Mouse (Mus musculus) heart, adult 18-20 months (tissue): Measurements from ENCODE around the gene 1700024P04Rik. TPM values are rescaled to one million over a fixed set of nuclear protein-coding genes. Genes with fewer than 3 reads are reported as not detected.
"Not testable (repeated sequence)": the region's sequence is repeated elsewhere in the genome, so short reads cannot be mapped to it uniquely, and the experiment has no call there.

Experiments used
- DNase-seq, 2 experiments: peaks; one replicate each; pipeline ENCODE4 v3.0.0; 2021 to 2022; ENCODE audit warnings: mixed read lengths in 1 of 2
- long read RNA-seq, 2 experiments: library from polyadenylated mRNA; stranded (forward); transcript quantifications; one replicate each; pipeline ENCODE4 v2.0.0; 2021
- total RNA-seq, 2 experiments: library from RNA; stranded (reverse); gene quantifications; 2 replicates each; pipeline ENCODE4 v1.2.3; 2021

1700024P04Rik gene
- total RNA-seq, result not detected
- long read RNA-seq, experiment 1, result 0 reads
- long read RNA-seq, experiment 2, result 0 reads

GRCm38 (mm10) chr13:98984465-98984864, at the start of gene 1700024P04Rik:
1700024P04Rik (minus strand) TSS chr13:98984565.
- no peak for DNase-seq

- no peak for DNase-seq
These were observed 47.2 kb upstream of the 1700024P04Rik start for GRCm38 (mm10) chr13:99031223-99032216.

GRCm38 (mm10) chr13:99030579-99031200, 46.3 kb upstream of the 1700024P04Rik start:
- DNase-seq, result no peak

GRCm38 (mm10) chr13:99025268-99025667, 40.9 kb upstream of the 1700024P04Rik start:
- no peak for DNase-seq

- DNase-seq, result no peak
These were observed 37.7 kb upstream of the 1700024P04Rik start for GRCm38 (mm10) chr13:99022036-99022435.

GRCm38 (mm10) chr13:99021181-99021580, 36.8 kb upstream of the 1700024P04Rik start:
- no peak for DNase-seq

- no peak for DNase-seq
These were observed 35.7 kb upstream of the 1700024P04Rik start for GRCm38 (mm10) chr13:99019831-99020669.

GRCm38 (mm10) chr13:99018526-99019201, 34.3 kb upstream of the 1700024P04Rik start:
- peak; percentile 65 to 77 for DNase-seq

GRCm38 (mm10) chr13:99016696-99017095, 32.3 kb upstream of the 1700024P04Rik start:
- DNase-seq, result no peak

GRCm38 (mm10) chr13:99012891-99013290, 28.5 kb upstream of the 1700024P04Rik start:
- no peak for DNase-seq

- no peak for DNase-seq
These were observed 23.6 kb upstream of the 1700024P04Rik start for GRCm38 (mm10) chr13:99008013-99008412.

- DNase-seq, result no peak
These were observed 22.2 kb upstream of the 1700024P04Rik start for GRCm38 (mm10) chr13:99006389-99007099.

GRCm38 (mm10) chr13:99001652-99002051, 17.3 kb upstream of the 1700024P04Rik start:
- DNase-seq, result not testable (repeated sequence)

- peak in 1 of 2 experiments; percentile 37 for DNase-seq
These were observed 12.7 kb upstream of the 1700024P04Rik start for GRCm38 (mm10) chr13:98997025-98997424.

GRCm38 (mm10) chr13:98977070-98977785, 7.1 kb downstream of the 1700024P04Rik start:
- no peak for DNase-seq

GRCm38 (mm10) chr13:98976022-98976421, 8.3 kb downstream of the 1700024P04Rik start:
- not testable (repeated sequence) for DNase-seq

- DNase-seq, result no peak
These were observed 12.3 kb downstream of the 1700024P04Rik start for GRCm38 (mm10) chr13:98972090-98972489.

GRCm38 (mm10) chr13:98971641-98972040, 12.7 kb downstream of the 1700024P04Rik start:
- no peak for DNase-seq

- no peak for DNase-seq
These were observed 15.8 kb downstream of the 1700024P04Rik start for GRCm38 (mm10) chr13:98968517-98968916.

GRCm38 (mm10) chr13:98967942-98968341, 16.4 kb downstream of the 1700024P04Rik start:
- DNase-seq, result peak in 1 of 2 experiments; percentile 36
